Mouse (Mus musculus): Measurements from ENCODE around the gene Tmem108. TPM values are rescaled to one million over a fixed set of nuclear protein-coding genes. Genes with fewer than 3 reads are reported as not detected.

Gene Tmem108
- 1.6 TPM in 1 of 2 replicates, not detected in the other for total RNA-seq (2017)

DNA sequence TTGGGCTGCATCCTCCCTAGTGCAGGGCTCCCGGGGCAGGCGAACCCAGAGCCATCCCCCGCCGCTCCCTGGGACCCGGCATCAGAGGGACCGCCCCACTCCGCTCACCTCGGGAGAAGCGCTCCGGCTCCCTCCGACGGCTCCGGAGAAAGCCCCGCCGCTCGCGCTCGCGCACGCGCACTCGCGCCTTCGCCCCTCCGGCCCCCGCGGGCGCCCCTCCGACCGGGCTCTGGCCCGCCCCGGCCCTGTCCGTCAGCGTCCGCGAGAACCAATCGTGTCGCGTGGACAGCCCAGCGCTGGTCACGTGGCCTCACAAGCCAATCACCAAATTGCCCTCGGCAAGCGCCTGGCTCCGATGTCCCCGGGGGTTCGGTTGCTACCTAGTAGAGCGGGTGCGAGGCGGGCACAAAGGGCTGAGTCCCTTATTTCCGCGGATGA lies at the start of gene Tmem108:
Tmem108 (minus strand) TSS at position 191 of the 438 bp plus-strand sequence.
- ATAC-seq (replicated peaks in 1 of 2; ENCODE audit: insufficient read depth in 1 of 2, low FRiP score in 2 of 2, low TSS enrichment in 1 of 2, low read depth in 1 of 2, poor library complexity in 2 of 2, severe bottlenecking in 2 of 2): peak; percentile 77 to 87

DNA sequence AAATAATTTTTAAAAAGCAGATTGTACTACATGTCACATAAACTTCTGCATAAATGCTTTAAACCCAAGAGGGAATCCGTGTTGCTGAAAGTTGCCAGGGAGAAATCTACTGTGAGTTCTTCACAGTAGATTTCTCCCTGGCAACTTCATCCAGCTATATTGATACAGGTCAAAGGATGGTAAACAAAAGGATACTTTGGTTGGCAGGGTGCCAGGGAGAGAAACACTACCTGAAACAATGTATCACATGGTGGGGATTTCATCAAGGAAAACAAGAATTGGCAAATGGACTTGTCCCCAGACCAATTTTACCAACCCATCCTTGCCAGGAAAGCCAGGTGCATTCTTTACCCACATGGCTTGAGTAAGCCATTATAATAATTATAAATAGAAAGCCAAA lies 27.4 kb upstream of the Tmem108 start:
- no peak for ATAC-seq (replicated peaks in 1 of 2; ENCODE audit: insufficient read depth in 1 of 2, low FRiP score in 2 of 2, low TSS enrichment in 1 of 2, low read depth in 1 of 2, poor library complexity in 2 of 2, severe bottlenecking in 2 of 2)

DNA sequence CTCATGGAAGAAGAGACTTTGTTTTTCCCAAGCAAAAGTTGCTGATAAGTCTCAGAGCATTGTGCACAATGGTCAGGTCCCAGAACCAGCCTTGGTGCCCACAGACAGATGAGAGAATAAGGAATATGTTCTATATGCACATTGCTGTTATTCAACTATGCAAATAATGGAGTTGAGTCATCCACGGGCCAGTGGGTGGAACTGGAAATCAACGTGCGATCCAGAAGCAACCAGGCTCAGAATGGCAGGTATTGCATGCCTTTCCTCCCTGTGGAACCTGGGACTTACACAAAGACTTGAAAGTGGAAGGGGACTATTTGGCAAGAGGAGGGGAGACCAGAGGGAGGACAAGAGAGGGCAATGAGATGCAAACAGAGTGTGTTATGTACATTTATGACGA lies 22.5 kb upstream of the Tmem108 start:
- no peak for ATAC-seq (replicated peaks in 1 of 2; ENCODE audit: insufficient read depth in 1 of 2, low FRiP score in 2 of 2, low TSS enrichment in 1 of 2, low read depth in 1 of 2, poor library complexity in 2 of 2, severe bottlenecking in 2 of 2)

DNA sequence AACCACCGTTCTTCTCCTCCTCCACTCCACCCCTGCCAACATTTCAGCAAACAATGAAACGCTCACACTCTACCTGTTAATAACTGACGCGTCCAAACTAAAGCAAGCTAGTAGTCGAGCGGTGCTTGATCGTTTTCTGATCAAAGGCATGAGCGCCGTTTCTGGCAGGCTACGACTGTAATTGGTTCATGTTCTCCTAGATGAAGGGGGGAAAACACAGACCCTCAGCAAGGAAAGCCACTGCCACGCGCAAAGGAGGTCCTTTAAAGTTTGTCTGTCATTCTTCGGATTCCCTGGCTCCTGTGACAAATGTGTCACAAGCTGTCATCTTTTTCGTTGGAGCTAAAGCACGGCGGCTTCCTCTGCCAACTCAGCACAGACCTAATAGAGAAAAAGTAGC lies 21.6 kb upstream of the Tmem108 start:
- no peak for ATAC-seq (replicated peaks in 1 of 2; ENCODE audit: insufficient read depth in 1 of 2, low FRiP score in 2 of 2, low TSS enrichment in 1 of 2, low read depth in 1 of 2, poor library complexity in 2 of 2, severe bottlenecking in 2 of 2)

DNA sequence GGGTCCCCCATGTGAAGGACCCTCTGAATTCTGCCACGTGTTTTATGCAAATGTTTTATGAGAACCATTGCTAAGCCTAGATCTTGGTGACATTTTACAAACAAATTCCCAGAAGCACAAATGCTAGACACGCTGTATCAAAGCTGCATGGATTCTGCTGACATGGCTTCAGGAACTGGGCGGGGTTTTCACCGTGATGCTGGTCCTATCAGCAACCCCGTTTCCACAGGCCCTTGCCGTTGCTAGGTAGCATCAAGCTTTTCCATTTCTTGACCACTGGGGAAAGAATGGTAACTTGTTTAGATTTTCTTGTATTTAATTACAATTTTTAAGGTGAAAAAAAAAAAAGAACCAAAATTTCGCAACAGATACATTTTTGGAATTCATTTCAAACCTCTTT lies 20.7 kb upstream of the Tmem108 start:
- no peak for ATAC-seq (replicated peaks in 1 of 2; ENCODE audit: insufficient read depth in 1 of 2, low FRiP score in 2 of 2, low TSS enrichment in 1 of 2, low read depth in 1 of 2, poor library complexity in 2 of 2, severe bottlenecking in 2 of 2)

DNA sequence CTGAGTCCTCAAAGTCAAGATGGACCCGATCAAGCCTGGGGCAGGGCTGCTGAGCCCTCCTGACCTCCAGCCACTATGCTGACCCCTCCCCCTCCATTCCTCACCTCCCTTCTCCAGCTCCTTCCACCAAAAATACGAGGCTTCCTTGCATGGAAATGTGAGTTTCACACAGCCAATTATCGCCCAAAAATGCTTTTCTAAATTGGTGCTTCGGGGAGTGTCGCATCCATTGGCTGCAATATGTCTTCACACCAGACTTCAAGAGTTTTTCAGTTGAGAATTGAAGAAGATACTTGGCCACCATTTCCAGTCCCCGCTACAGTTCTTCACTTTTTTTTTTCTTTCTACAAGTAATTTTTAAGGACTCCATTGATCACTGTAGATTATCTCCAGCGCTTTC lies 19.8 kb upstream of the Tmem108 start:
- ATAC-seq (replicated peaks in 1 of 2; ENCODE audit: insufficient read depth in 1 of 2, low FRiP score in 2 of 2, low TSS enrichment in 1 of 2, low read depth in 1 of 2, poor library complexity in 2 of 2, severe bottlenecking in 2 of 2): no peak

DNA sequence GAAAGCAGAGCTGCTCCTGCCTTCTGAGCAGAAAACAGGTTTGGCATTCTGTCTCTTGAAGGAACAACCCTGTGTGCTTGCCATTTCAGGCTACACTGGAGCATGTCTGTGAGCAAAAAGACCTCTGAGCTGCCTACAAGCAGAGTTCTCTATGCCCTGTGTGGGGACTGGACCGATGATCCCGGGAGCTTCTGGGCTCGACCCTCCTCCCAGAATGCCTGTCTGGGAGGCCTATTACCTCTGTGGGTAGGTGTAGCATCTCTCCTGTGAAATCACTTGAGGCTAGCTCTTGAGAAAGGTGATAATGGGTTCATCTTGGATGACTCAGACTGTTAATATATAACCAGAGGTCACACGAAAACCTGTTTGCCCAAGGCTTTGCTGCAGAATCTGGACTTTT lies 19.0 kb upstream of the Tmem108 start:
- no peak for ATAC-seq (replicated peaks in 1 of 2; ENCODE audit: insufficient read depth in 1 of 2, low FRiP score in 2 of 2, low TSS enrichment in 1 of 2, low read depth in 1 of 2, poor library complexity in 2 of 2, severe bottlenecking in 2 of 2)

DNA sequence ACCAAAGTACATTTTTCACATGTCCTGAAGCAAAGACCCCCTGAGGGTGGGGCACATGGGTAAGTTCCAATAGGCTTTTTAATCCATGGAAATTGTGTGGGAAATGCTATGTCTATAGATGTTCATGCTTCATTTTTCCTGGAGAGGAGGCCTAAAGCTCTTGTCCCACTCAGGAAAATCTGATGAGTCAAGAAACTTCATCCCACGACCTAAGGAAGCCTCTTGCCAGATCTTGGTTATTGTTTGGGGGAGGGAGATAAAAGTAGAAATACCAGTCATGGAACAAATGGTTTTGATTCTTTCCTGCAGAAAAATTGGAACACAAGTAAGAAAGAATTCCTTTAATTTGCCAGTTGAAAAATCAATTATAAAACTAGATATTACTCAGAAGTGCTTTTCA lies 16.5 kb upstream of the Tmem108 start:
- no peak for ATAC-seq (replicated peaks in 1 of 2; ENCODE audit: insufficient read depth in 1 of 2, low FRiP score in 2 of 2, low TSS enrichment in 1 of 2, low read depth in 1 of 2, poor library complexity in 2 of 2, severe bottlenecking in 2 of 2)

DNA sequence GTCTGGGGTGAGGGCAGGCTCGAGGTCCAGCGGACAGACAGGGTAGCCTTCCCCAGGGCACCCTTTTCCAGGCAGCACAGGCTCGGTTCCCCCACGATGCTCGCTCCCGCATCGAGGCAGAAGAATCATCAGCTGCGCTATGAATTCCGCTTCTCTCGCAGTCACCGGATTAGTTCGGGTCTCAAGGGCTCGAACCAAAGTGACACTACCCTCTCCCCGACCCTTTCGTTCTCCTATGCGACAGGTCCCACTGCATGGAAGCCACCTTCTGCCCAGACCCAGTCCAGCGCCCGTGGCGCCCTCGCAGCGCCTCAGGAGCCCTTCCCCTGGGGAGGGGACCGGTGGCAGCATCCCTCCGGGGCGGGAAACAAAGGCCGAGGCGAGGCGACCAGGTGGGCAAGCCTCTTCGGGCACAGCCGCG lies 476 bp downstream of the Tmem108 start:
- no peak for ATAC-seq (replicated peaks in 1 of 2; ENCODE audit: insufficient read depth in 1 of 2, low FRiP score in 2 of 2, low TSS enrichment in 1 of 2, low read depth in 1 of 2, poor library complexity in 2 of 2, severe bottlenecking in 2 of 2)

DNA sequence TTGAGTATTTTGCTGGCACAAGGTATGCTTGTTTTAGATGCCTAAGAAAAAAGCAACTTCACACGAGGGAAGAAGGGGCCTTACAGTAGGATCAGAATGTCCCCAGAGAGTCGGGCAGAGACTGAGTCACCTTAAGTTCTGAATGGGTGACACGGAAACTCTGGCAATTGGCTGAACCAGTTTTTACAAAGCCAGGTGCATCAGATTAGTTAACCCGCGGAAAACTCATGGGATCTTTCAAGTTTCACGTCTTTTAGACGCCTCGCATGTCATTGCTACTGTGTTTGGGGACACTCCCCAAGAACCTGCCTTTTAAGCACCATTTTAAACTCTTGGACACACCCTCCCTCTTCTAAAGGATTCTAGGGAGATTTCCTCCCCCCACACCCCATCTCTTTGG lies 1.3 kb downstream of the Tmem108 start:
- no peak for ATAC-seq (replicated peaks in 1 of 2; ENCODE audit: insufficient read depth in 1 of 2, low FRiP score in 2 of 2, low TSS enrichment in 1 of 2, low read depth in 1 of 2, poor library complexity in 2 of 2, severe bottlenecking in 2 of 2)

DNA sequence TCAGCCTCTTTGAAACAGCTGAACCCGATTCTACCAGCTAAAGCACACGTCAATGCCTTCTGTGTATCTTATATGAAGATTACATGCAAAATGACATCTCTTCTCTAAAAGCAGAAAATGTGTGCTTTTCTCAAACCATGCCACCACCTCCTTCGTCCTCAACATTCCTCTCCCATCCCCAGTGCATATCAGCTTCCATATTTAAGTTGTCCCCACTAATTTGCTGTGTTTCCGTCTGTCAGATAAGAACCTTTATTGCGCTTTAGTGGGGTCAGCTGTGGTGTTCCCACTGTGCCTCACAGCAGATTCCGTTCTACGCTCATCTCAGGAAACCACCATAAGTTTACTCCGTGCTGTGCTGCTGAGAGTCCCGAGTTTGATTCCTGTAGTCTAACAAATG lies 1.8 kb downstream of the Tmem108 start:
- ATAC-seq (replicated peaks in 1 of 2; ENCODE audit: insufficient read depth in 1 of 2, low FRiP score in 2 of 2, low TSS enrichment in 1 of 2, low read depth in 1 of 2, poor library complexity in 2 of 2, severe bottlenecking in 2 of 2): no peak

DNA sequence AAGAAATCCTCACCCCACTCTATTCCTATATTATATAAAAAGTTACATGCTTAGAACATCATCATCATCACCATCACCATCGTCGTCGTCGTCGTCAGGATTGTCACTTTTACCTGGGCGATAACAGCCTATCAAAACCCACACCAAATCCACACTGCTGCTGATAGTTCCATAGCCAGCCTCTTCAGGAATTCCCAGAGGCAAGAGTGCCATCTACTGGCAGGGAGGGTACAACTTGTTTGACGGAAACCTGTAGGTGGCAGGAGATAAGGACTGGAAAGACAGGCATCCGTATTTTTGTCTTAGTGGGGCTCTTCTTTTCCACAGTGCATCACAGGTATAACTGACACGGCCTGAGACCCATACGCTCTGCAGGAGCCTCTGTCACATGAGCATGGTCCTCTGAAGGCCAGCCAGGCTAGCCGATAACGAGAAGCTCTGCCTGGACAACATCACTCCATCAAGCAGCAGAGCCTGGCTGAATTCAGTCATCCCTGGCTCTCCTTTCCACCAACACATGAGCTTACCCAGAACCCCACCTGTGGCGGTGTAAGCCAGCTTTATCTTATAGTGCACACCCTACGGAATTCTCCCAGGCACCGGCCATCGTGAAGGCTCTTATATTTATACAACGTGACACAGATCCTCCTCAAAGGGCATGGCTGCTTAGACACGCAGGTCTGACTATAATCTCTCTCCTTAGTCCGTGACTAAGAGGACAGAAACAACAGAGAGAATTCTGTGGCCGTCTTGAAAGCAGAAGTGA lies 2.5 kb downstream of the Tmem108 start:
- peak; percentile 58 to 61; a peak in 3 of 4 replicates for ATAC-seq (replicated peaks in 1 of 2; ENCODE audit: insufficient read depth in 1 of 2, low FRiP score in 2 of 2, low TSS enrichment in 1 of 2, low read depth in 1 of 2, poor library complexity in 2 of 2, severe bottlenecking in 2 of 2)

DNA sequence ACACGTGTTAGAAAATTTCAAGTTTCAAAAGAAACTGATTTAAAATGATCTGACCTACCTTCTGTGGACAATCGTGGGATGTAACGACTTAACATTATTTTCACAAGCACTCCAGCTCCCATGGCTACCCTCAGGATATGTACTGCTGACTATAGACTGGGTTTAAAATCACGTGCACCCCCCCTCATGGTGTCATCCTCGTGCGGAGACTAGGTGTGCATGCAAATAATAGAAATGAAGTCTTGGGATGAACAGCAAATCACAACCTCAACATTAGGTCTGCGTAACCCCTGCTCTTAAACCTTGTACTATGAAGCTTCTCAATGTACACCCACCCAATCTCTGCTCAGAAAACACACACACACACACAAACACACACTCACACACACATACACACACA lies 3.4 kb downstream of the Tmem108 start:
- ATAC-seq (replicated peaks in 1 of 2; ENCODE audit: insufficient read depth in 1 of 2, low FRiP score in 2 of 2, low TSS enrichment in 1 of 2, low read depth in 1 of 2, poor library complexity in 2 of 2, severe bottlenecking in 2 of 2): no peak

DNA sequence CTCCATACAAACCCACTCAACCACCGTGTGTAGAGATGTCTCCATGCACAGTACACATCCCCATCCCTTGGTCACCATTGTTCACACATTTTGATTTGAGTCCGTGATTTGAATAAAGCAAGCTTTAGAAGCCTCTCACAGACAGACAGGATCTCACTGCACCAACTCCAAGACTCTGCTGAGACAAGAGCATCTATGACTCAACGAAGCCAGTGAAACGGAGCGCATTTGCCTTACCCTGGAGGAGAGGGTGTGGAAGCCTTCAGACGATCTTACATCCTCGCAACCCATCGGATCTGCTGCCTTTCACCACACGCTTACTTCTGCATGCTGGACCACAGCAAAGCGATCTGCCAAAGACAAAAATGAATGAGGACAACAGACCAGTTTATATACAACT lies 9.0 kb downstream of the Tmem108 start:
- ATAC-seq (replicated peaks in 1 of 2; ENCODE audit: insufficient read depth in 1 of 2, low FRiP score in 2 of 2, low TSS enrichment in 1 of 2, low read depth in 1 of 2, poor library complexity in 2 of 2, severe bottlenecking in 2 of 2): no peak

DNA sequence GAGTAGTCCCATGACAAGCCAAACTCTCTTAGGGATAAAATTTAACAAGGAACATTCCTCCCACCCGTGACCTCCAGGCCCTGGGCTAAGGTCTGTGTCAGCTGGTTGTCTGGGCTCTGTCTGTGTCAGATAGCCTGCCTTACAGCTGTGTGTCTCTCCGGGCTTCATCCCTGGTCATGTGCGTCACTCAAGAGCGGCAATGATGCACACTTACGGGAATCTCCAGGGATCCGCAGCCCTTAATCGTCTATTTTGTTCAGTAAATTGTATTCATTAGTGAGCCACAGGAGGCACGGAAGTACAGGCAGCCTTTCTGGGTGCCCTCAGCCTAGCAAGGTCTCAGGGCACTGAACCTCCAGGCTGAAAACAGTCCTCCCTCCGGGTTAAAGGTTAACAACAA lies 10.1 kb downstream of the Tmem108 start:
- no peak for ATAC-seq (replicated peaks in 1 of 2; ENCODE audit: insufficient read depth in 1 of 2, low FRiP score in 2 of 2, low TSS enrichment in 1 of 2, low read depth in 1 of 2, poor library complexity in 2 of 2, severe bottlenecking in 2 of 2)

DNA sequence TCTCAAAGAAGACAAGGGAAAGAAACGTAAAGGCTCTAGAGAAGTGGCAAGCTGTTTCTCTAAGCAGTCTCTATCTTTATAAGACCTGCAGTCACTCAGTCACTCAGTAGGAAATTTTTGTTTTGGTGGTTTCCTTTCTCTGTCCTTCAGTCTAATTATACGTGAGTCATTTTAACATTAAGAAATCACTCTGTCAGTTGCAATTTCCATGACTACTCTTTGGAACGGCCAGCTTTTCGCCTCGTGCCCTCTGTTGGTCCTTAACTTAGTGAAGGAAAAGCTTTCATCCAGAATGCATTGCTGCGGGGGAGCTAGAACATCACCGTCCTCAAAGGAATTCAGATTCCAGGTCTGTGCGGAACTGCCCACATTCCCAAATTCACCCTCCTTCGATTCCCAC lies 11.1 kb downstream of the Tmem108 start:
- ATAC-seq (replicated peaks in 1 of 2; ENCODE audit: insufficient read depth in 1 of 2, low FRiP score in 2 of 2, low TSS enrichment in 1 of 2, low read depth in 1 of 2, poor library complexity in 2 of 2, severe bottlenecking in 2 of 2): no peak

DNA sequence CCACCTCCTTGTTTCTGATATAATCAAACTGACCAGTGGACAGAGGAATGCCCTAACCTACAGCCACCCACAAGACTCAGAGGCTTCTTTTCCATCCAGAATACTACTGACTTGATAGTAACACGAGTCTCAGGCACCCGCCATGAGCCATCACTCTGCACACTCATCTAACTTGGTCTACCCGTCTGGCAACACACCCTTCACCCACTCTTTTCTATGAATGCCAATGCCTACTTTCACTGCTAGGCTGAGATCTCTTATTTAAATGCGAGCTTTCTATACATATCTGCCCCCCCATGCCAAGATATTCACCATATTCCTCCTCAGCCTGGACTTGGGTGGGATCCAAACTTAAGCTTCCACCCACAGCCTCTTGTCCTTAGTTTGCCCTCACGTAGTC lies 15.0 kb downstream of the Tmem108 start:
- no peak for ATAC-seq (replicated peaks in 1 of 2; ENCODE audit: insufficient read depth in 1 of 2, low FRiP score in 2 of 2, low TSS enrichment in 1 of 2, low read depth in 1 of 2, poor library complexity in 2 of 2, severe bottlenecking in 2 of 2)

DNA sequence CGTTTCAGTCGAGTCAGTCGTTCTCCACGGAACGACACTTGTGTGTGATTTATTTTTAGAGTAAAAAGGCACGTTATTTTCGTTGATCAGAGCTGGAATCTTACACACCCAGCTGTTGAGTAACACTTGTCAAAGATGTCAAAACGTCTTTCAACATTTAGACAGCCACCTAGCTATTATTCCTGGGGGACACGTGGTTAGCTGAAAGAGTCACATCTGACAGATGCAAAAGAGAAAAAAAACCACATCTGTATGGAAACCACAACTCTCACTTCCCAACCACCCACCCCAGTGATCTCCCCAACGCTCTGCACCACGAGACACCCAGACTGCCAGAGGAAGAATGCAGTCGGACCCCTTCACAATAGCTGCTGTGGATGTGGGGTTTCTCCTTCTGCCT lies 21.5 kb downstream of the Tmem108 start:
- peak in 1 of 2 experiments; percentile 32; a peak in 1 of 4 replicates for ATAC-seq (replicated peaks in 1 of 2; ENCODE audit: insufficient read depth in 1 of 2, low FRiP score in 2 of 2, low TSS enrichment in 1 of 2, low read depth in 1 of 2, poor library complexity in 2 of 2, severe bottlenecking in 2 of 2)

DNA sequence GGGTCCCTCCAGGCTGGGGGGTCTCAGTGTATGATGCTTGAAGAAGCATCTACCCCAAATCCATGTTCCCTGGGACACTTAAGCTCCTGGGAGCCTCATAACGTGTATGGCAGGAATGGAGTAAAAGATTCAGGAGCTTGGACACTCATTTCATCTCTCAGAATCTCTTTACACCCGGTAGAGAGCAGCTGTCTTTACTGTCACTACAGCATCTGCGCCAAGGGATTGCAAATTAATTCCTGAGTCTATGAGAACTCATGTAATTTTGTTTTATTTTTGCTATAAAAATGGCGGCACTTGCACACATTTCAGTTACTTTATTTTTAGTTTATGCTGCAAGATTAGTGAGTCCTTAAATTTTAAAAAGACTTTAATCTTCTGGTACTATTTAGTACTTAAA lies 22.6 kb downstream of the Tmem108 start:
- no peak for ATAC-seq (replicated peaks in 1 of 2; ENCODE audit: insufficient read depth in 1 of 2, low FRiP score in 2 of 2, low TSS enrichment in 1 of 2, low read depth in 1 of 2, poor library complexity in 2 of 2, severe bottlenecking in 2 of 2)
